Mouse (Mus musculus): ENCODE measurements around the gene Chst4. TPM values are rescaled to one million over a fixed set of nuclear protein-coding genes. Genes with fewer than 3 reads are reported as not detected.
"Not testable (repeated sequence)": the region's sequence is repeated elsewhere in the genome, so short reads cannot be mapped to it uniquely, and the experiment has no call there.

Gene Chst4
- 1.6 and 2.3 TPM in 2 replicates for polyA plus RNA-seq (2012; rRNA removed)

DNA sequence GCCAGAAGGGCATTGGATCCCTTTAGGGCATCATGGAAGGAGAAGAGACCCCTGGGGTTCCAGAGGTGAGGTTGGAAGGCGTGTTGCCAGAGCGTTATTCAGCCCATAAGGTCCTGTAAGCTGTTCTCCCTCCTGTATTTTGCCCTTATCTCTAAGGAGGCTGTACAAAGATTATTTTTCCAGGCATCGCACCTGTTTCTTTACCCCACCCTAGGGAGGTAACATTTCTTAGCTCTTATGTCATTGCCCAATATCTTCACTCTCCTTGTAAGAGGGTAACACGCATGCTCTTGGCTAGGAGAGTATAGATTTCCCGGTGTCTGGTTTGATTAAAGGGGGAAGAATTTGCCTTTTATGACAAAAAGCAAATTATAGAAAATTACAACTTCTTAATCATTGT lies at the start of gene Chst4:
TSS of gene Chst4 (minus strand) at position 82 of the 400 bp plus-strand sequence.
- DNase-seq (ENCODE audit: low read depth), result no peak

DNA sequence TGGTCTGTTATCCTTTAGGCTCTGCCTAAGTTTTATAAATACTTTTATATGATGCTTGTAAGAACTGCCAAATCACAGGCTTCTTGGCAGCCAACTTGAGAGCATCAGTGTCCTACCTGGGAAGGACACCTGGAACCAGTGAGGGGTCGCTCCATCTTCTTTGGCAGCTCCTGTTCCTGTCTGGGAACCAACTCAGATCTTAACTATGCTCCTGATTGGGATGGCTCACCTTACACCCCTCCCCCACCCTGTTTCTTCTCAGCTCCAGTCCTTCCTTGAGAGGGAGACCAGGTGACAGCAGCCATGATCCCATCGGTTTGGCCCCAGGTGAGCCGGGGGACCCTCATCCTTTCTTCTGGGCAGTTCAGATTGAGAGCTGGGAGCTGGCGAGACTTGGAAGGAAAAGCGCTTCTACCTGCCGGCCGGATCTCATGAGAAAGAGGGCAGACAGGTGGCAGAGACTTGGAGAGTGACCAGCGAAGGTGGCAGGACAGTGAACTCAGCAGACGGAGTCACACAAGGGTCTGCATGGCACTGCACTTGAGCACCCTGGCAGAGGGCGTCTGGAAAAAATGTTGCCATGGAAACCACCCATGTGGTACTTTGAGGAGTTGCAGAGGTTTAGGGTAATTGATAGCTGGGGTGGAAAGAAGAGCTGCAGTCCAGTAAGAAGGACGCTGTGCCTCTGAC lies 43.0 kb upstream of the Chst4 start:
- no peak for DNase-seq (ENCODE audit: low read depth)

DNA sequence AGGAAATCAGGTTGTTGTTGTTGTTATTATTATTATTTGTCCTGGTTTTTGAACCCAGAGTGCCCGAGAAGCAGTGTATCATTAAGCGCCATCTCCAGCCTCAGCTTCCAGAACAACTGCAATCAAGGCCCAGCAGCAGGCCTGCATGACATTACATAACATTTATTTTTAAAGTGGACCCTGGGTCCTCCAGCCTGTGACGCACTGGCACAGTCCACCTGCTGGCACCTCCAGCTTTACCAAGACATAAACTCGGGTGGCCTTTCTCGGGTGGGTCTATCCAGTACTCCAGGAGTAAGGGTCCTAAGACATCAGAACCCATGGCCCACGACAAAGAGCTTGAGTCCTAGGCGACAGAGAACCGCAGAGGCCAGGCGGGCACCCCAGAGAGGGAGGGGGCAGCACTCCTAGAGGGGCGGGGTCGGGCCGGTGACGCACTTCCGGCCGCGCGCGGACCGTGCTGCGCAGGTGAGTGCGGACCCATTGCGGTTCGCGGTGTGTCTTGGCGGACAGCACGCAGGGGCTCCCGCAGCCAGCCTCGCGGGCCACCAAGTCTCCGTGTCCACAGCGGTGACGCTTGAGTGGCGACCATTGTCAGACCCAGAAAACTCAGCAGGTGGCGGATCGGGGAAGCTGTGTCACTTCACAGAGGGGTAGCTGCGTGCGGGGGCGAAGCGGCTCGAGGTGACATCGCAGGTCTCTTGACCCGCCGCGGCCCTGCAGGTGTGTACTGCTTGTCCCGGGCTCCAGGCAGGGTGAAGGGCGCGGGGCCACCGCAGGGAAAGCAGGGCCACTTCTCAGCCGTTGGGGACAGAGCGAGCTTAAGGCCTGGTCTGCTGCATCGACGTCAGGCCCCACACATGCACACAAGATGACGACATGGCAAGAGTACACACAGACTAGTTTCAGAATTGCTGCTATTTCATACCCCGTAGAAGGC lies 40.0 kb upstream of the Chst4 start, which contains the start of gene Zfp612:
TSS of gene Zfp612 (plus strand) at position 465 of the 940 bp plus-strand sequence.
- DNase-seq (ENCODE audit: low read depth), result no peak

- no peak for DNase-seq (ENCODE audit: low read depth)
Measured at GRCm38 (mm10) chr8:110074496-110074895, 35.0 kb upstream of the Chst4 start.

- no peak for DNase-seq (ENCODE audit: low read depth)
Measured at GRCm38 (mm10) chr8:110071600-110071999, 32.1 kb upstream of the Chst4 start.

- DNase-seq (ENCODE audit: low read depth), result no peak
Measured at GRCm38 (mm10) chr8:110069706-110070105, 30.2 kb upstream of the Chst4 start.

- no peak for DNase-seq (ENCODE audit: low read depth)
Measured at GRCm38 (mm10) chr8:110065676-110066075, 26.1 kb upstream of the Chst4 start.

DNA sequence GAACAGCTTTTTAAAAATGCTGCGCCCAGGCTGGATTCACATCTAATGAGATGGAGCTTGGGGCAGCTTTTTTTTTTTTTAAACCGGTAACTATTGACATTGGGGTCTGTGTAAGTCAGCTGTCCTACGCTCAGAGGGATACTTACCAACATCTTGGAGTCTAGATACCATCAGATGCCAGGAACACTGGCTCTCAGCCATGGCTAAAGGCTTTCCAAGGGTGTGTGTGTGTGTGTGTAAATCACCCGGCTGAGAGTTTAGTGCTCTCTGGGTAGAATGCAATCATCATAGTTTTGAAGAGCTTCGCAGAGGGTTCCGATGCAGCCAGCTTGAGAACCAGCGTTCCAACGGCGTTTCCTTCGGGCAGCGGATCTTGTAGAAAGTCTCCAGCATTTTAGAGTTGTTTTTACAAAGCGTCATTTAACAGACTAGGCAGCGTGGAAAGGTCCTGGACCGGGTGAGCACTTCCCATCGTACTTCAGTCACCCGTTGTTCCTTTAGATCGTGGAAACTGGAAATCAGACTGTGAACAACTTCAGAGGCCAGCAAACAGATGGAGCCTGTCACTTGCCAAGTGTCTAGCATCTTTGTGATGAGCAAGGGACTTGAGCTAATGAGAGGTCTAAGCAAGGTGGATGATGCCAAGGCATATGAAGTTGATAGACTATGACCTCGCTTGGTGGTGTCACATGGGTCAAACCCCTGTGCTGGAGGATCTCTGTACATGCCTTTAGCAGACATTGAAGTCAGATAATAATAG lies 25.2 kb upstream of the Chst4 start:
- no peak for DNase-seq (ENCODE audit: low read depth)

- DNase-seq (ENCODE audit: low read depth), result no peak
Measured at GRCm38 (mm10) chr8:110064161-110064560, 24.6 kb upstream of the Chst4 start.

DNA sequence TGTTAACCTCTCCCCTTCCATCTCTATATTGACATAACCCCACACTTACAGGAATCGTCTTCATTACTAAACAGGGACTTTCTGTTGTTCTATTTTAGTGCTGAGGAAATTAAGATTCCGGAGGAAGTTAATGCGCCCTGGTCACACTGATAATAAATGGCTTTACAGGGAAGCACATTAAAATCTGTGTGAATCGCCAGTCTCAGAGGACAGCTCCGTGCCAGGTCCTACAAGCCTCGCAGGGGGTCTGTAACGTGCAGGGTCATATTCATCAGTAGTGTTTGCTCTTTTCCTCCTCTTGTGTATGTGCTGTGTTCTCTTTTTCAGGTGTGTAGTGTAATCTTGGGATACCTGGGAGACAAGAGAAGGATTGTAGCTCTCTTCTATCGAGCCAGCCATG lies 18.7 kb upstream of the Chst4 start:
- DNase-seq (ENCODE audit: low read depth), result no peak

DNA sequence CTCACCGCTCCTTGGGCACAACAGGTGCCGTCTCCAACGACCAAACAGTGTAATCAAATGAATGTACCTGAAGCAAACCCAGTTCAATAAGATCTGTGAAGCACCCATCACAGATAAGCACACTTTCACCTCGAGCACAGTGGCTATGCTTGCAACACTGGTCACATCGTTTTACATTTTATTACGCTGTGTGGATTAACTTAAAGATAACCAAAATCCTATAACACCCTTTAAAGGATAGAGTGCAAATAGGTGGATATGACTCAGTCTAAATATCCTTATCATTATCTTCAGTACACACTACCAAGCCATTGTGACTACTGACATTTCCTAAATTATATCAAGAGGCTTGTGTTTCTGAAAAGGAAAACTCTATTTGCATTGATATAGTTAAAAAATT lies 11.7 kb upstream of the Chst4 start:
- no peak for DNase-seq (ENCODE audit: low read depth)

- no peak for DNase-seq (ENCODE audit: low read depth)
Measured at GRCm38 (mm10) chr8:110040509-110040908, 969 bp upstream of the Chst4 start.

DNA sequence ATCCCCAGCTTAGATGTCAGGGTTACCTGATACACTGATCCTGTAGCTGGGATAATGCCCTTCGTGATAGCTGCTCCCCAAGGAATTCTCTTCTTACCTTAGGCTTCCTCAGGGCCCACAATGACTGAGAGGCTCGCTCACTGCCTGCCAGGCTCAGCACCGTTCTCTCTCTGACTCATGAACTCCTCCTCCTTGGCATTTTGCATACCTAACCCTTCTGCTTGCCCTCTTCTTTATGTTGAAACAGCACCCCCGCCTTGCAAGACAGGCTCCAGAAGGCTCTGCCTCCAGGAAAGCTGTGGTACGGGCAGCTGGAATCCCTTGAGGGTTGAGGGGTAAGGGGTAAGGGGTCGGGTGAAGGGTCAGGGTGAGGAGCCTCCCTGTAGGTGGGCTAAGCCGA lies 324 bp downstream of the Chst4 start:
- no peak for DNase-seq (ENCODE audit: low read depth)

- no peak for DNase-seq (ENCODE audit: low read depth)
Measured at GRCm38 (mm10) chr8:110036156-110036555, 3.4 kb downstream of the Chst4 start.

DNA sequence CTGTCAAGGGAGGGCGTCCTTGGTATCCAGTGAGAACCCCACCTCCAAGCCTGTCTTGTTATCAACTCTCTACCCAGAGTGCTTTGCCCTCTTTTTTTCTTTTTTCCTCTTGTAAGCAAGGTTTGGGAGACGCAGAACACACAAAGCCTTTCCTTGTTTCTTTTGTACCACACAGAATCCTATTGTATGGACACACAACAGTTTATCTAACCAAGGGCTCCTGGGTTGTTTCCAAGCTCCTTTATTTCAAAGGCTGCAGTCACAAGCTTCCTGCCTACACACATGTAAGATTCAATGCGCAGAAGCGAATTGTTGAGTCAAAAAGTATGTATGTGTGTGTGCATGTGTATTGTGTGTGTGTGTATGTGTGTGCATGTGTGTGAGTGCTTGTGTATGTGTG lies 5.2 kb downstream of the Chst4 start:
- DNase-seq (ENCODE audit: low read depth), result no peak

DNA sequence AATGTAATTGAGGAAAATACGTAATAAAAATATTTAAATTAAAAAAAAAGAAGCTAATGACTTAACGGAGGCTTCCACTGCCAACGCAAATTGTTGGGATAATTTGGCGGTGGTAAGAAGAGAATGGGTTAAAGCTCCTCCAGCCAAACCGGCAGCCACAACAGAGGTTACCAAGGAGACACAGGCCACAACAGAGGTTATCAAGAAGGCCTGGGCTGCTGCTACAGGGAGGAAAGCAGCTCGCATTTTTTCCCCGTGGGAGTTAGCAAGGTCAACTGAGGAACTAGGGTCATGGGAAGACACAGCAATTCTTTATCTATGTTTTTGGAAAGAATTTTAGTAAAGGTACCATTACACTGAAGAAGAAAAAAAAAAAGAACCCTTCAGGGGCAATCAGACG lies 5.8 kb downstream of the Chst4 start:
- not testable (repeated sequence) for DNase-seq (ENCODE audit: low read depth)

DNA sequence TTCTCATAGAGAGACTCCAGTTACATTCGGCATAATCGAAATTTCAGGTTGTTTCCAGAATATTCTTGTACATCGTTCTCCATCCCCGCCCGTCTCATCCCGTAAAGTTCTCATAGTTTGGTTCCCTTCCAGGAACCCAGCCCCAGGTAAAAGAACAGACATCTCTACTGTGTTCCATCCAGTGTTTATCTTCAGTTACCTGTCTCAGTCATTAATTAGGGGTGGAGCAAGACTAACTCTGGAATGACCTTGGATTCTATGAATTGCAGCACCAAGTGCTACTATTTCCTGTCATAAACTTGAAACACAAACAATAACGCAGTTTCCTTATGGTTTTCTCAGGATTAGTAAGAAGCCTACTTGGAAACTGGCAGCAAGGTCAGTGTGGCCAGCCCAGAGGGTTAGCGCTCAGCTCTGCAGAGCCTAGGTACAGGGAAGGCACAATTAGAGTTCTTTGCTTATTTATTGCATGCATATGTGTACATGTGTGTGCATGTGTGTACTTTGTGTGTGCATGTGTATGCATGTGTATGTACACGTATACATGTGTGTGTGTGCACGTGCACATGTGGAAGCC lies 16.7 kb downstream of the Chst4 start:
- DNase-seq (ENCODE audit: low read depth), result no peak

GRCm38 (mm10) chr8:110022081-110022480 lies 17.5 kb downstream of the Chst4 start:
- DNase-seq (ENCODE audit: low read depth), result no peak

- no peak for DNase-seq (ENCODE audit: low read depth)
Measured at GRCm38 (mm10) chr8:110010868-110011267, 28.7 kb downstream of the Chst4 start.

DNA sequence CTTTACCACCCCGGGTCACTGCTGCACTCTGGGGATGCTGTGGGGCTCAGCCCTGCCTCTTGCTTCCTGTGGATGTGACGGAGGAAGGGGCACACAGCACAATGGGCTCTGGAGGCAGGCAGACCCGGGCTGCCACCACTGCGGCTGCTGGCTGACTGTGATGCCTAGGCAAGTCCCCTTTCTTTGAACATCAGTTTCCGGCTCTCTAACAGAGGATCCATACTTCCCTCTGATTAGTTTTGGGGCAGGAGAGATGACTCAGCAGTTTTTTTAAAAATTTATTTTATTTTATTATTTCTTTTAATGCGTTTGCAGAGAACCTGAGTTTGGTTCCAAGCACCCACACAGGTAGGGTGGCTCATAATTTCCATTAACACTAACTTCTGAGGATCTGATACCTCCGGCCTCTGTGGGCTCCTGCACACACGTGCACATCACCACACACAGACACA lies 30.5 kb downstream of the Chst4 start:
- DNase-seq (ENCODE audit: low read depth), result no peak

DNA sequence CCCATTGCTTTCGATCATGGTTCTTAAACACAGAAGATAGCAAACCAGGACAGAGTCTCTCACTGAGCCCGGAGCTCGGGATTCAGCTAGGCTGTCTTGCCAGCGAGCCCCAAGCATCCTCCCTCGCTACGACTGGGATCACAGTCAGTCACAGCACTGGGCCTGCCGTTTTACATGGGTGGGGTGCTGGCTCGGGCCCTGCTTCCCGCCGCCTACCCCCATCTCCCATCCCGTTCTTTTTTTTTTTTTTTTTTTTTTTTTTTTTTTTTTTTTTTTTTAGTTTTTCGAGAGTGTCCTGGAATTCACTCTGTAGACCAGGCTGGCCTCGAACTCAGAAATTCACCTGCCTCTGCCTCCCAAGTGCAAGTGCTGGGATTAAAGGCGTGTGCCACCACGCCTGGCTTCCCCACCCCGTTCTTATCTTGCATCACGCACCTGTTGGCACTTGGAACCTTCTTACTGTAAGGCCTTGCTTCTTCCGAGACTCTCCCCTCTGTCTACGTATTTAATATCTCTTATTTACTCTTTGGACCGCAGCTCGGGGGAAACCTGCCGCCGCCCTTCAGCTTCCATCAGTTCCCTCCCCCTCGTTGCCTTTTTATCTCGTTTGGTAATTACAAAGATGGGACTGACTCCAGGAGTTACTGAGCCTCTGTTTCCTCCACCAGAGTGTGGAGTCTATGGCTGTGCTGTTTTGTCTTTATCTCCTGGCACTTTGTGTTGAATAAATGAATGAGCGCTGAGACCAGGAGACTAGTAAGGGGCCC lies 31.1 kb downstream of the Chst4 start:
- no peak for DNase-seq (ENCODE audit: low read depth)
